Mouse (Mus musculus) liver, adult 2 months (tissue): Measurements from ENCODE around the gene Rp9.
A peak's percentile ranks its signal among the peaks of the same experiment; 100 is the strongest.

Source experiments
- CTCF ChIP-seq: fragments of 200-500 bp; IDR thresholded peaks from 2 replicates; pipeline ENCODE4 v1.5.1; 2011; ENCODE audit warnings: low read depth, low read length, control low read depth
- POLR2A ChIP-seq: fragments of 200-500 bp; IDR thresholded peaks from 2 replicates; pipeline ENCODE4 v1.6.1; 2011; ENCODE audit warnings: low read length, control low read depth; ENCODE audit not compliant: insufficient read depth; ENCODE audit errors: extremely low read depth

- peak; percentile 13; the same call in 1 of the 2 replicates for TF ChIP-seq CTCF
- TF ChIP-seq POLR2A, result no peak
Measured at GRCm38 (mm10) chr9:22372760-22373159, 96.8 kb downstream of the Rp9 start.
